Mouse (Mus musculus) E14TG2a.4 (cell line): ENCODE results near the gene Morc3.

Experiments used
- H3K27me3 ChIP-seq: 2 replicates; pipeline ENCODE4 v1.6.1; 2014; ENCODE audit warnings: low read length, control low read depth; ENCODE audit not compliant: insufficient read depth
- H3K36me3 ChIP-seq: 2 replicates; pipeline ENCODE4 v1.6.1; 2014; ENCODE audit warnings: low read length, control low read depth; ENCODE audit not compliant: insufficient read depth
- H3K4me1 ChIP-seq: replicated peaks from 2 replicates; pipeline ENCODE4 v1.6.1; 2014; ENCODE audit warnings: low read depth, low read length, control low read depth
- H3K4me3 ChIP-seq: replicated peaks from 2 replicates; pipeline ENCODE4 v1.5.1; 2014; ENCODE audit warnings: mild to moderate bottlenecking, low read length
- H3K9me3 ChIP-seq: 2 replicates; pipeline ENCODE4 v1.6.1; 2014; ENCODE audit warnings: low read length, control low read depth
- CTCF ChIP-seq: conservative IDR thresholded peaks from 2 replicates; pipeline ENCODE4 v1.5.1; 2014; ENCODE audit warnings: low read length
- NANOG ChIP-seq: IDR thresholded peaks from 2 replicates; pipeline ENCODE4 v1.6.1; 2014; ENCODE audit warnings: borderline replicate concordance, low read length, mixed read lengths
- POU5F1 ChIP-seq: IDR thresholded peaks from 2 replicates; pipeline ENCODE4 v1.6.1; 2014; ENCODE audit warnings: low read length, borderline replicate concordance

The Morc3 gene

DNA sequence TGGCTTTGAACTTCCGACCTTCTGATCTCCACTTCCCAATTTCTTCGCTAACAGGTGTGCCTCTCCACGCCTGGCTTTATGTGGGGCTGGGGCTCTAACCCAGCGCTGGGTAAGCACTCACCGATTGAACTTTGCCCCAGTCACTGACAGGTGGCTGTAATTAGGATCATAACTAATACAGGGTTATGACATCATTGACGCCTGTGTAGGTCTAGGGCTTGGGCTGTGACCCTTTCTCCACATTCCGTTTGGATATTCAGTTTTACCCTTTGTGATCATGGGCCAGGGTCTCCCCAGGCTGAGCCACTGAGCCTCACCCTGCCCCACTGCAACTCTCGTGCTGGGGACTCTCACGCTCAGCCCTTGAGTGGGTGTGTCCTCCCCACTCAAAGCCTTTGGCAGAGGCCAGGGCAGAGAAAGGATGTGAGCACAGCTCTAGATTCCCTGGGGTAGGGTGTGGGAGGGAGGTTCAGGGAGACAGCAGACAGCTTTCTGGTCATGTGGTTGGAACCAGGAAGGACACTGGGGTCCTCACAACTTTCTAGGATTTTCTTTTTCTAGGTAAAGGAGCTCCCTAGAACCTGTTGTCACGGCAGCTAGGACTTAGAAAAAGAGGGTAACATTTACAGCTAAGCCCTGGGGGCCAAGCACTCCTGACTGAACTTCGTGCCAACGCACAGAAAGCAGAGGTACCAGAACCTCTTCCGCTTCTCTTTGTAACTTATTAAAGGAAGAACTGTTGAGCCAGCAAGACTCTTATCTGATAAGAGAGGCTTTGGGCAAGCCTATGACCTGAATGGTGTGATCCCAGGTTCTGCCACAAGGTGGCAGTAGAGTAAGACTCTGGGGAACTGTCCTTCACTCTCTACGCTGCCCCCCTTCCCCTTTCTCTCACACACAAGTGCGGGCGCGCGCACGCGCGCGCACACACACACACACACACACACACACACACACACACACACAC lies 86.1 kb downstream of the Morc3 start:
- no peak overlapping the region for H3K4me3 ChIP-seq
- no peaks in the 10 kb centered on the region for H3K36me3 ChIP-seq
- peaks cover 12% of the 10 kb centered on the region for H3K27me3 ChIP-seq
- H3K9me3 ChIP-seq: no peaks in the 10 kb centered on the region
- TF ChIP-seq CTCF (peak; percentile 60), NANOG (no peak)
- H3K4me1 ChIP-seq: peaks cover 59% of the 10 kb centered on the region

DNA sequence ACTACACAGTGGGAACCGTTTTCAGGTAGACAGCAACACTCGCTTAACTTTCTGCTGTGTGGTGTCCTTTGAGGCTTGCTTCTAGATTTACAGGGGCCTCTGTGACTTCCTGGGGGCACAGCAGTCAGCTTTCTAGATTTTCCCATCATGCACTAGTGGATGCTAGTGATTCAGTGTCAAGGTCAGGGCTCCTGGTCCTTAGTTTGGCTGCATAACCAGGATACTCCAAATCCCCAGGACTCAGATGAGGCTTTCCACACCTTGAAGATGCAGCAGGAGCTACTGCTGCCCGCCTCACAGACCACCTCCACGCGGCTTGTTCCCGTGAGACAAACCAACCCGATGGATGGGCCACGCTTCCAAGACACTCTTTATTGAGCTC lies 86.7 kb downstream of the Morc3 start:
- Histone ChIP-seq H3K36me3 (no peaks in the 10 kb centered on the region), H3K4me1 (peaks cover 63% of the 10 kb centered on the region), H3K27me3 (peaks cover 12% of the 10 kb centered on the region), H3K9me3 (no peaks in the 10 kb centered on the region), H3K4me3 (peak overlapping the region; percentile 76; the same call in 1 of the 2 replicates)
- TF ChIP-seq NANOG (no peak), CTCF (no peak), POU5F1 (no peak)

DNA sequence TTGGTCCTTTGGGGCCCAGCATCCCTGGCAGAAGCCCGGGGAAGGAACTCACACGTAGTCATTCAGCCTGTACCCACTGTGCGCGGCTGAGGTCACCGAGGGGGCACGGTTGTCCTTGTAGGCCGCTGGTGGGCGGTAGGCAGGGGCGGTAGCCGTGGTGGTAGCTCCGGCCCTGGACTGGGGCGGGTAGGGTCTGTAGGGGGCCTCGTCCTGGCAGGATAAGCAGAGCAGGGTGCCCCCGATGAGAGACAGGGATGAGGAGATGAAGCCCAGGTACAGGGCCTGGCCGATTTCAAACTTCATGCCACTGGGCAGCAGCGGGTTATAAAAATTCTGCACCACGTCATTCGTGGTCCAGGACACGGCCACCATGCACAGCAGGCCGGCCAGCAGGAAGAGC lies 87.3 kb downstream of the Morc3 start:
- peaks cover 12% of the 10 kb centered on the region for H3K27me3 ChIP-seq
- H3K4me3 ChIP-seq: peak overlapping the region; percentile 76
- peaks cover 65% of the 10 kb centered on the region for H3K4me1 ChIP-seq
- no peaks in the 10 kb centered on the region for H3K36me3 ChIP-seq
- TF ChIP-seq NANOG: no peak
- no peaks in the 10 kb centered on the region for H3K9me3 ChIP-seq

DNA sequence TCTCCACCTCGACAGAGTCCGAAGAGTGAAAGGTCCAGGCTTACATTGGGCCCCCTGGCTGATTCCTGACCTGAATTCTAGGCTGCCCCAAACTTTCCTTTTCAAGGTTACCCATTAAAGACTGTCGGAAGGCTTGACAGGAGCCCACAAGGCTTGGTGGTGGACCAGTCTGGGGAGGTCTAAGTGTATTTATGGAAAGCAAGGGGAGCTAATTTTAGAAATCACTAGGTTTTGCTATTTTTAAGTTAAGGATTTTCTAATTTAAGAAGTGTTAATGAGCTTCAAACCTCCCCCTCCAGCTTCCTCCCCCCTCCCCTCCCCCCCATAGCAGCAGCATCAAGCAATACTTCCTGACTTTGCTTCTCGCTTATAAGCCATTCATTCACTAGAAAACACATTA lies 88.8 kb downstream of the Morc3 start:
- H3K9me3 ChIP-seq: no peaks in the 10 kb centered on the region
- H3K4me3 ChIP-seq: no peak overlapping the region
- no peaks in the 10 kb centered on the region for H3K36me3 ChIP-seq
- no peak for TF ChIP-seq NANOG
- no peak for TF ChIP-seq POU5F1
- no peak for TF ChIP-seq CTCF
- peaks cover 12% of the 10 kb centered on the region for H3K27me3 ChIP-seq
- peaks cover 78% of the 10 kb centered on the region for H3K4me1 ChIP-seq

DNA sequence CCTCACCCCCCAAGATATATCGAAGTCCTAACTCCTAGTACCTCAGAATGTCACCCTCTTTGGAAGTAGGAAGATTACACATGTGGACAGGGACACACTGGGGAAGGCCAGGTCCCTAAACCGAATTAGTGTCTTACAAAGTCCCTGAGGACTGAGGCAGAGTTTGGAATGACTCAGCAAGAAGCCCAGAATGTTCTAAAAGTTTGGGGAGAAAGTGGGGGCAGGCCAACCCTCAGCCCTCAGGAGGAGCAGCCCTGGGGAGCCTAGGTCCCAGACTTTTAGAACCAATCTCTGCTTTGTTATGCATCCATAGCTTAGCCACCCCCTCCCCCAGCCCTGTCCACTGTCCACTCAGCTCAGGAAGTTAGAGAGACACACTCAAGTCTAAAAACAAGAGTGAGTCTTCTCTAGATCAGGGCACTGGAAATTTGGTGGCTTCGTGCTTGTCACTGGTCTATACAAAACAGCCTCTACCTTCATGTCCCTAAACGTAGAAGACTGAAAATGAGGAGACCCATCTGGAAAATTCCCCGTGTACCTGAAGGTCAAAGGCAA lies 91.0 kb downstream of the Morc3 start:
- Histone ChIP-seq H3K27me3 (peaks cover 12% of the 10 kb centered on the region), H3K36me3 (no peaks in the 10 kb centered on the region), H3K4me3 (no peak overlapping the region; the same call in 1 of the 2 replicates), H3K9me3 (no peaks in the 10 kb centered on the region), H3K4me1 (peaks cover 78% of the 10 kb centered on the region)
- no peak for TF ChIP-seq CTCF
- TF ChIP-seq POU5F1: no peak
- no peak for TF ChIP-seq NANOG

DNA sequence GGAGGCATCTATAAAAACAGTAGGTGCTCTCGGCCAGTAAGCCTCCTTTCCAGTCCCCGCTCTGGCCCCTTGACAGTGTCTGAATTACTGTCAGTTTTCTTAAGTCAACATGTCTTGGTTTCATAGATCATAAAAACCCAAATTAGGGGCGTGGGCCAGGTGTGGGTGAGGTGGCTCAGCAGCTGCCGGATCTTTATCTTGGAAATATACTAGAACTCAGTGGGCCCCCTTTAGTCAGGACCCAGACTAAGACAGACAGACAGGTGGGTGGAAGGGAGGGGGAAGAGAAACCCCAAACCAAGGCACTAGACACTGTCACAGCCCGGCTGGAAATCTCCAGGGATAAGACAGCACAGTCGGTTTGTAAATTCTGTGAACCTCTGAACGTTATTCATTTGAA lies 91.9 kb downstream of the Morc3 start:
- Histone ChIP-seq H3K4me3 (no peak overlapping the region), H3K9me3 (no peaks in the 10 kb centered on the region), H3K36me3 (no peaks in the 10 kb centered on the region), H3K4me1 (peaks cover 71% of the 10 kb centered on the region), H3K27me3 (peaks cover 12% of the 10 kb centered on the region)
- TF ChIP-seq POU5F1: no peak
- no peak for TF ChIP-seq CTCF
- no peak for TF ChIP-seq NANOG
